Comparison of ENCODE assay signal across 10 mouse cellular contexts in genomic region chr5:100536638-100537037, GRCm38 (mm10). TPM values are rescaled to one million over a fixed set of nuclear protein-coding genes. Genes with fewer than 3 reads are reported as not detected.
DNase-seq lines count a peak whose midpoint lies in the region; ATAC-seq and TF ChIP-seq lines count a peak whose summit lies in the region.
"Had no signal": no experiment of that assay in that cellular context is flagged by ENCODE, and none has a peak within 500 bp of the region (broad histone marks: within the 10 kb centered on the region; RNA-seq: fewer than 3 reads in every experiment).

No protein-coding gene starts in this region.

- H3K27me3 ChIP-seq in midbrain, embryonic 14.5 days (ENCODE audit: control insufficient read depth, insufficient read depth, low read length): no peaks in the 10 kb centered on the region
- H3K27me3 ChIP-seq in midbrain, embryonic 15.5 days (replicated peaks): no peaks in the 10 kb centered on the region
- H3K27me3 ChIP-seq in liver, adult 2 months (ENCODE audit: control insufficient read depth, insufficient read depth, low read length): no peaks in the 10 kb centered on the region
- H3K27me3 ChIP-seq in stomach, embryonic 14.5 days (ENCODE audit: control insufficient read depth, insufficient read depth, low read length): no peaks in the 10 kb centered on the region
- H3K27me3 ChIP-seq: heart, embryonic 15.5 days had no signal

- H3K4me3 ChIP-seq in midbrain, embryonic 14.5 days (replicated peaks; ENCODE audit: low read depth, low read length): no peak overlapping the region
- H3K4me3 ChIP-seq in midbrain, embryonic 15.5 days: no peak overlapping the region
- H3K4me3 ChIP-seq in liver, adult 2 months (ENCODE audit: insufficient read depth, low read depth, low read length): no peak overlapping the region
- no peak overlapping the region for H3K4me3 ChIP-seq in stomach, embryonic 14.5 days (ENCODE audit: low read depth, low read length)
- H3K4me3 ChIP-seq: heart, embryonic 15.5 days; myocyte had no signal

- TF ChIP-seq CTCF in liver, adult 2 months (IDR thresholded peaks at IDR 0.05; ENCODE audit: low read depth, low read length): peak; percentile 68

- no peak overlapping the region for H3K27ac ChIP-seq in midbrain, embryonic 14.5 days (replicated peaks; ENCODE audit: low read depth, low read length)
- H3K27ac ChIP-seq in midbrain, embryonic 15.5 days: no peak overlapping the region
- no peak overlapping the region for H3K27ac ChIP-seq in liver, adult 2 months (replicated peaks; ENCODE audit: insufficient read depth, low read depth, low read length)
- 0 out of 2 replicates have a peak overlapping the region, but pooled peaks have one; percentile 18 for H3K27ac ChIP-seq in stomach, embryonic 14.5 days (ENCODE audit: low read length)
- H3K27ac ChIP-seq: heart, embryonic 15.5 days had no signal

- H3K9ac ChIP-seq in midbrain, embryonic 14.5 days (replicated peaks; ENCODE audit: low read length): no peak overlapping the region
- H3K9ac ChIP-seq in midbrain, embryonic 15.5 days: no peak overlapping the region
- H3K9ac ChIP-seq in liver, adult 2 months (ENCODE audit: low read depth, low read length): no peak overlapping the region
- no peak overlapping the region for H3K9ac ChIP-seq in stomach, embryonic 14.5 days (replicated peaks; ENCODE audit: low read depth, low read length)
- H3K9ac ChIP-seq: heart, embryonic 15.5 days had no signal

- no peaks in the 10 kb centered on the region for H3K4me1 ChIP-seq in midbrain, embryonic 14.5 days (ENCODE audit: control insufficient read depth, insufficient read depth, low read length)
- H3K4me1 ChIP-seq in midbrain, embryonic 15.5 days: no peaks in the 10 kb centered on the region
- H3K4me1 ChIP-seq in liver, adult 2 months (ENCODE audit: control insufficient read depth, insufficient read depth, low read length): no peaks in the 10 kb centered on the region
- H3K4me1 ChIP-seq in stomach, embryonic 14.5 days (ENCODE audit: control insufficient read depth, insufficient read depth, low read length): no peaks in the 10 kb centered on the region
- H3K4me1 ChIP-seq: heart, embryonic 15.5 days had no signal

- WGBS in midbrain, embryonic 14.5 days: 91% methylated on average over 3 of the region's 3 CpGs
- WGBS in midbrain, embryonic 15.5 days: 90% methylated on average over 3 of the region's 3 CpGs
- 83% methylated on average over 3 of the region's 3 CpGs for WGBS in liver, adult 2 months
- WGBS in stomach, embryonic 14.5 days: 89% methylated on average over 3 of the region's 3 CpGs

- no peak for ATAC-seq in cerebellum, adult (ENCODE audit: insufficient number of reproducible peaks, low FRiP score, low TSS enrichment)
- ATAC-seq in midbrain, embryonic 14.5 days (ENCODE audit: low FRiP score, low TSS enrichment): no peak
- ATAC-seq in midbrain, embryonic 15.5 days (replicated peaks): no peak
- no peak for ATAC-seq in stomach, embryonic 14.5 days (ENCODE audit: insufficient number of reproducible peaks, insufficient read depth, low FRiP score, low read depth)

- no peaks in the 10 kb centered on the region for H3K79me2 ChIP-seq in liver, adult 2 months (ENCODE audit: control insufficient read depth, insufficient read depth, low read length)

- peak; percentile 31 to 42 for DNase-seq in cerebellum, postnatal 10 days
- DNase-seq in midbrain, embryonic 14.5 days: peak; percentile 71
- DNase-seq in embryo, embryonic 11 days: peak; percentile 61
- peak; percentile 10 for DNase-seq in liver, adult 2 months (ENCODE audit: extremely low read depth, low read depth, low spot score)
- no peak for DNase-seq in cerebellum, postnatal 4 days (ENCODE audit: low spot score in 2 of 2)

- no peak overlapping the region for H3K4me2 ChIP-seq in midbrain, embryonic 14.5 days (ENCODE audit: low read length)
- no peak overlapping the region for H3K4me2 ChIP-seq in midbrain, embryonic 15.5 days
- no peak overlapping the region for H3K4me2 ChIP-seq in stomach, embryonic 14.5 days (replicated peaks; ENCODE audit: low read depth, low read length)
- H3K4me2 ChIP-seq: heart, embryonic 15.5 days had no signal

- no peak for TF ChIP-seq POLR2A in liver, adult 2 months (IDR thresholded peaks at IDR 0.05; ENCODE audit: extremely low read depth, insufficient read depth, low read length)

- H3K9me3 ChIP-seq in midbrain, embryonic 14.5 days (ENCODE audit: control insufficient read depth, low read length): no peaks in the 10 kb centered on the region
- no peaks in the 10 kb centered on the region for H3K9me3 ChIP-seq in midbrain, embryonic 15.5 days
- H3K9me3 ChIP-seq in stomach, embryonic 14.5 days (ENCODE audit: control insufficient read depth, low read depth, low read length): no peaks in the 10 kb centered on the region
- H3K9me3 ChIP-seq: heart, embryonic 15.5 days had no signal

- H3K36me3 ChIP-seq in midbrain, embryonic 14.5 days (ENCODE audit: control insufficient read depth, insufficient read depth, low read length): peaks cover 72% of the 10 kb centered on the region
- H3K36me3 ChIP-seq in midbrain, embryonic 15.5 days (replicated peaks): peaks cover 39% of the 10 kb centered on the region
- peaks cover 44% of the 10 kb centered on the region for H3K36me3 ChIP-seq in liver, adult 2 months (ENCODE audit: control insufficient read depth, insufficient read depth, low read length)
- H3K36me3 ChIP-seq in stomach, embryonic 14.5 days (ENCODE audit: control insufficient read depth, insufficient read depth, low read length): peaks cover 46% of the 10 kb centered on the region

RNA-seq across cellular contexts. Expression of gene Cops4, which starts 18.5 kb away (rescaled TPM):
- polyA plus RNA-seq in midbrain, embryonic 14.5 days (2014; fragmentation: Nextera tagmentation; extraction: Ambion mirVana): 175 and 210 TPM in 2 replicates
- polyA plus RNA-seq in midbrain, embryonic 15.5 days (2015; fragmentation: Nextera tagmentation; extraction: Ambion mirVana): 170 and 172 TPM in 2 replicates
- total RNA-seq in liver, adult 2 months (2014; rRNA removed): 47.1 and 53.2 TPM in 2 replicates
- polyA plus RNA-seq in liver, adult 2 months (2012; rRNA removed): 12.0 and 13.1 TPM in 2 replicates
- 187 and 188 TPM in 2 replicates for polyA plus RNA-seq in stomach, embryonic 14.5 days (2014; fragmentation: Nextera tagmentation; extraction: Ambion mirVana)

RNA-seq across cellular contexts. Expression of gene Plac8, which starts 35.4 kb away (rescaled TPM):
- 3.2 TPM in 1 of 2 replicates, not detected in the other for polyA plus RNA-seq in midbrain, embryonic 14.5 days (2014; fragmentation: Nextera tagmentation; extraction: Ambion mirVana)
- 0.49 and 0.71 TPM in 2 replicates for polyA plus RNA-seq in midbrain, embryonic 15.5 days (2015; fragmentation: Nextera tagmentation; extraction: Ambion mirVana)
- 21.5 and 29.7 TPM in 2 replicates for total RNA-seq in liver, adult 2 months (2014; rRNA removed)
- 11.3 and 18.2 TPM in 2 replicates for polyA plus RNA-seq in liver, adult 2 months (2012; rRNA removed)
- polyA plus RNA-seq in stomach, embryonic 14.5 days (2014; fragmentation: Nextera tagmentation; extraction: Ambion mirVana): 148 and 159 TPM in 2 replicates

RNA-seq across cellular contexts. Expression of gene Lin54, which starts 36.2 kb away (rescaled TPM):
- polyA plus RNA-seq in midbrain, embryonic 14.5 days (2014; fragmentation: Nextera tagmentation; extraction: Ambion mirVana): 8.4 and 11.5 TPM in 2 replicates
- 7.1 and 8.2 TPM in 2 replicates for polyA plus RNA-seq in midbrain, embryonic 15.5 days (2015; fragmentation: Nextera tagmentation; extraction: Ambion mirVana)
- 5.7 and 6.7 TPM in 2 replicates for total RNA-seq in liver, adult 2 months (2014; rRNA removed)
- polyA plus RNA-seq in liver, adult 2 months (2012; rRNA removed): 2.7 and 3.5 TPM in 2 replicates
- polyA plus RNA-seq in stomach, embryonic 14.5 days (2014; fragmentation: Nextera tagmentation; extraction: Ambion mirVana): 15.3 and 16.1 TPM in 2 replicates

Comparison
In these comparisons a context has a peak if more than half of its experiments do, and no peak if none do; other contexts are left out.
1. DNase-seq: peak in cerebellum, postnatal 10 days (2 of 2), midbrain, embryonic 14.5 days (single experiment), embryo, embryonic 11 days (single experiment) and liver, adult 2 months (single experiment); none in cerebellum, postnatal 4 days (0 of 2).
2. RNA of gene Cops4, which starts 18.5 kb away (polyA plus RNA-seq): 175 to 210 TPM in midbrain, embryonic 14.5 days, 187 to 188 TPM in stomach, embryonic 14.5 days and 170 to 172 TPM in midbrain, embryonic 15.5 days; 12.0 to 13.1 TPM in liver, adult 2 months; every median in the first group is over 10 times any median in the second.